Mouse (Mus musculus): Measurements from ENCODE around the gene Slc25a18.

Gene Slc25a18

DNA sequence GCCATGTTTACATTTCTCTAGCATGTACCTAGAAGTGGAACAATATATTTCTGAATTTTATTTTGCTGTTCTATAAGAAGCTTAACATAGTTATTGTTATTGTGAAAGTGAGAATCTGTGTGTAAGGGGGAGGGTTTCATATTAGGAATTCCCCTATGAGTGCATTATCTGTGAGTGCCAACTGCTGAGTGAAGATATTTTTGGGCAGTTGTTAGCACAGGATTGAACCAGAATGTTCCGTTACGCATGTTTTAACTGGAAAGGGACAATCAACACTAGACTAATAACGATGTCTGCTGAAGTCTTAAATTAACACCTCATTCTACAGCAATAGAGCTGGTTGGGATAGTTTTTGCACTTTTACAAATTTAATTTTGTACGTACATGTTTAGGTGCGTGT is 68.4 kb downstream of the Slc25a18 start:
- DNase-seq (ENCODE audit: low spot score), result no peak

Measured in embryo, embryonic 10.5 days (tissue).